8 mouse cellular contexts compared by ENCODE assay signal in genomic region chr15:99449131-99449750, GRCm38 (mm10). TPM values are rescaled to one million over a fixed set of nuclear protein-coding genes. Genes with fewer than 3 reads are reported as not detected.
A peak's percentile ranks its signal among the peaks of the same experiment; 100 is the strongest.
DNase-seq lines count a peak whose midpoint lies in the region; ATAC-seq lines count a peak whose summit lies in the region.

No protein-coding gene starts in this region.

- DNase-seq in adrenal gland, postnatal 10 days, result peak; percentile 80
- DNase-seq in heart, postnatal 4 days, result peak; percentile 73
- DNase-seq in limb, embryonic 10.5 days (ENCODE audit: low spot score), result no peak
- no peak for DNase-seq in urinary bladder, postnatal 25 days (ENCODE audit: low spot score)

- 0 out of 2 replicates have a peak overlapping the region, but pooled peaks have one; percentile 19 for H3K9ac ChIP-seq in hindbrain, embryonic 13.5 days
- H3K9ac ChIP-seq in hindbrain, embryonic 12.5 days, result no peak overlapping the region
- no peak overlapping the region for H3K9ac ChIP-seq in forebrain, embryonic 13.5 days
- peak overlapping the region; percentile 21; the same call in 1 of the 2 replicates for H3K9ac ChIP-seq in neural tube, embryonic 15.5 days (replicated peaks)

- H3K4me1 ChIP-seq in hindbrain, embryonic 13.5 days (replicated peaks), result peaks cover 67% of the 10 kb centered on the region
- H3K4me1 ChIP-seq in hindbrain, embryonic 12.5 days, result peaks cover 25% of the 10 kb centered on the region
- H3K4me1 ChIP-seq in forebrain, embryonic 13.5 days, result peaks cover 27% of the 10 kb centered on the region
- peaks cover 19% of the 10 kb centered on the region for H3K4me1 ChIP-seq in limb, embryonic 10.5 days
- peaks cover 51% of the 10 kb centered on the region for H3K4me1 ChIP-seq in neural tube, embryonic 15.5 days

- H3K27me3 ChIP-seq in hindbrain, embryonic 13.5 days, result no peaks in the 10 kb centered on the region
- no peaks in the 10 kb centered on the region for H3K27me3 ChIP-seq in hindbrain, embryonic 12.5 days
- no peaks in the 10 kb centered on the region for H3K27me3 ChIP-seq in forebrain, embryonic 13.5 days
- H3K27me3 ChIP-seq in limb, embryonic 10.5 days (ENCODE audit: low read depth, poor library complexity, severe bottlenecking), result no peaks in the 10 kb centered on the region
- H3K27me3 ChIP-seq in neural tube, embryonic 15.5 days (replicated peaks), result no peaks in the 10 kb centered on the region

- WGBS in hindbrain, embryonic 13.5 days, result 84% methylated on average over 9 of the region's 9 CpGs
- 81% methylated on average over 9 of the region's 9 CpGs for WGBS in hindbrain, embryonic 12.5 days
- 76% methylated on average over 9 of the region's 9 CpGs for WGBS in forebrain, embryonic 13.5 days
- WGBS in limb, embryonic 10.5 days, result 75% methylated on average over 9 of the region's 9 CpGs
- 63% methylated on average over 9 of the region's 9 CpGs for WGBS in neural tube, embryonic 15.5 days

- H3K4me3 ChIP-seq in hindbrain, embryonic 13.5 days, result no peak overlapping the region
- H3K4me3 ChIP-seq in hindbrain, embryonic 12.5 days, result no peak overlapping the region
- no peak overlapping the region for H3K4me3 ChIP-seq in forebrain, embryonic 13.5 days
- H3K4me3 ChIP-seq in limb, embryonic 10.5 days, result no peak overlapping the region
- H3K4me3 ChIP-seq in neural tube, embryonic 15.5 days (replicated peaks), result no peak overlapping the region

- peaks cover 22% of the 10 kb centered on the region for H3K36me3 ChIP-seq in hindbrain, embryonic 13.5 days
- H3K36me3 ChIP-seq in hindbrain, embryonic 12.5 days, result peaks cover 6% of the 10 kb centered on the region; the same call in 1 of the 2 replicates
- H3K36me3 ChIP-seq in forebrain, embryonic 13.5 days (ENCODE audit: poor library complexity, severe bottlenecking), result 0 out of 2 replicates have a peak, but pooled peaks cover 17% of the 10 kb centered on the region
- peaks cover 90% of the 10 kb centered on the region for H3K36me3 ChIP-seq in limb, embryonic 10.5 days
- peaks cover 8% of the 10 kb centered on the region for H3K36me3 ChIP-seq in neural tube, embryonic 15.5 days

- no peaks in the 10 kb centered on the region for H3K9me3 ChIP-seq in hindbrain, embryonic 13.5 days
- no peaks in the 10 kb centered on the region for H3K9me3 ChIP-seq in hindbrain, embryonic 12.5 days (replicated peaks)
- no peaks in the 10 kb centered on the region for H3K9me3 ChIP-seq in forebrain, embryonic 13.5 days (replicated peaks)
- no peaks in the 10 kb centered on the region for H3K9me3 ChIP-seq in limb, embryonic 10.5 days (replicated peaks)
- H3K9me3 ChIP-seq in neural tube, embryonic 15.5 days (replicated peaks), result no peaks in the 10 kb centered on the region

- ATAC-seq in hindbrain, embryonic 13.5 days (ENCODE audit: low FRiP score), result 0 out of 2 replicates have a peak, but pooled peaks have one; percentile 50
- ATAC-seq in hindbrain, embryonic 12.5 days (ENCODE audit: low FRiP score), result no peak; the same call in 1 of the 2 replicates
- ATAC-seq in forebrain, embryonic 13.5 days, result peak; percentile 33; the same call in 1 of the 2 replicates
- peak; percentile 59; the same call in 1 of the 2 replicates for ATAC-seq in neural tube, embryonic 15.5 days (ENCODE audit: low FRiP score)

- no peak overlapping the region for H3K4me2 ChIP-seq in hindbrain, embryonic 13.5 days
- H3K4me2 ChIP-seq in hindbrain, embryonic 12.5 days (replicated peaks), result no peak overlapping the region
- no peak overlapping the region for H3K4me2 ChIP-seq in forebrain, embryonic 13.5 days
- no peak overlapping the region for H3K4me2 ChIP-seq in neural tube, embryonic 15.5 days

- peak overlapping the region; percentile 60 for H3K27ac ChIP-seq in hindbrain, embryonic 13.5 days
- no peak overlapping the region for H3K27ac ChIP-seq in hindbrain, embryonic 12.5 days
- no peak overlapping the region for H3K27ac ChIP-seq in forebrain, embryonic 13.5 days
- H3K27ac ChIP-seq in limb, embryonic 10.5 days, result peak overlapping the region; percentile 64; the same call in 1 of the 2 replicates
- peak overlapping the region; percentile 46 for H3K27ac ChIP-seq in neural tube, embryonic 15.5 days (replicated peaks)

RNA-seq across cellular contexts. Expression of gene Nckap5l, which starts 8.3 kb away (rescaled TPM):
- 12.3 and 13.6 TPM in 2 replicates for polyA plus RNA-seq in hindbrain, embryonic 13.5 days (2015; fragmentation: Nextera tagmentation; extraction: Ambion mirVana)
- 14.9 and 16.1 TPM in 2 replicates for polyA plus RNA-seq in hindbrain, embryonic 12.5 days (2016; fragmentation: Nextera tagmentation; extraction: Ambion mirVana)
- total RNA-seq in adrenal gland, postnatal 10 days (2021), result 10 to 100 TPM; 19.8 to 34.0 TPM
- polyA plus RNA-seq in forebrain, embryonic 13.5 days (2015; fragmentation: Nextera tagmentation; extraction: Ambion mirVana), result 9.3 and 13.4 TPM in 2 replicates
- 10 to 100 TPM; 20.0 to 23.6 TPM for total RNA-seq in heart, postnatal 4 days (2021)
- 16.3 and 17.4 TPM in 2 replicates for polyA plus RNA-seq in limb, embryonic 10.5 days (2016; fragmentation: Nextera tagmentation; extraction: Ambion mirVana)
- 12.4 and 13.0 TPM in 2 replicates for polyA plus RNA-seq in neural tube, embryonic 15.5 days (2015; fragmentation: Nextera tagmentation; extraction: Ambion mirVana)

RNA-seq across cellular contexts. Expression of gene Bcdin3d, which starts 25.3 kb away (rescaled TPM):
- polyA plus RNA-seq in hindbrain, embryonic 13.5 days (2015; fragmentation: Nextera tagmentation; extraction: Ambion mirVana), result 22.6 and 23.4 TPM in 2 replicates
- polyA plus RNA-seq in hindbrain, embryonic 12.5 days (2016; fragmentation: Nextera tagmentation; extraction: Ambion mirVana), result 18.9 TPM in 2 replicates
- total RNA-seq in adrenal gland, postnatal 10 days (2021), result 1 to 10 TPM; 6.0 to 6.5 TPM
- 24.7 and 25.4 TPM in 2 replicates for polyA plus RNA-seq in forebrain, embryonic 13.5 days (2015; fragmentation: Nextera tagmentation; extraction: Ambion mirVana)
- 1 to 10 TPM; 4.9 to 5.0 TPM for total RNA-seq in heart, postnatal 4 days (2021)
- 15.9 and 19.4 TPM in 2 replicates for polyA plus RNA-seq in limb, embryonic 10.5 days (2016; fragmentation: Nextera tagmentation; extraction: Ambion mirVana)
- 17.0 and 19.0 TPM in 2 replicates for polyA plus RNA-seq in neural tube, embryonic 15.5 days (2015; fragmentation: Nextera tagmentation; extraction: Ambion mirVana)

RNA-seq across cellular contexts. Expression of gene Tmbim6, which starts 56.6 kb away (rescaled TPM):
- 255 and 257 TPM in 2 replicates for polyA plus RNA-seq in hindbrain, embryonic 13.5 days (2015; fragmentation: Nextera tagmentation; extraction: Ambion mirVana)
- 271 and 274 TPM in 2 replicates for polyA plus RNA-seq in hindbrain, embryonic 12.5 days (2016; fragmentation: Nextera tagmentation; extraction: Ambion mirVana)
- 100 to 1,000 TPM; 581 to 642 TPM for total RNA-seq in adrenal gland, postnatal 10 days (2021)
- polyA plus RNA-seq in forebrain, embryonic 13.5 days (2015; fragmentation: Nextera tagmentation; extraction: Ambion mirVana), result 227 and 249 TPM in 2 replicates
- 100 to 1,000 TPM; 197 to 201 TPM for total RNA-seq in heart, postnatal 4 days (2021)
- polyA plus RNA-seq in limb, embryonic 10.5 days (2016; fragmentation: Nextera tagmentation; extraction: Ambion mirVana), result 272 and 296 TPM in 2 replicates
- polyA plus RNA-seq in neural tube, embryonic 15.5 days (2015; fragmentation: Nextera tagmentation; extraction: Ambion mirVana), result 289 and 350 TPM in 2 replicates

Comparison
In these comparisons a context has a peak if more than half of its experiments do, and no peak if none do; other contexts are left out.
1. H3K27ac ChIP-seq: peak in hindbrain, embryonic 13.5 days (single experiment), limb, embryonic 10.5 days (single experiment) and neural tube, embryonic 15.5 days (single experiment); none in hindbrain, embryonic 12.5 days (single experiment) and forebrain, embryonic 13.5 days (single experiment).
2. H3K9ac ChIP-seq: peak in hindbrain, embryonic 13.5 days (single experiment) and neural tube, embryonic 15.5 days (single experiment); none in hindbrain, embryonic 12.5 days (single experiment) and forebrain, embryonic 13.5 days (single experiment).
3. DNase-seq: peak in adrenal gland, postnatal 10 days (single experiment) and heart, postnatal 4 days (single experiment); none in limb, embryonic 10.5 days (single experiment) and urinary bladder, postnatal 25 days (single experiment).